Mouse (Mus musculus): ENCODE results near the gene Slc37a1.

DNA sequence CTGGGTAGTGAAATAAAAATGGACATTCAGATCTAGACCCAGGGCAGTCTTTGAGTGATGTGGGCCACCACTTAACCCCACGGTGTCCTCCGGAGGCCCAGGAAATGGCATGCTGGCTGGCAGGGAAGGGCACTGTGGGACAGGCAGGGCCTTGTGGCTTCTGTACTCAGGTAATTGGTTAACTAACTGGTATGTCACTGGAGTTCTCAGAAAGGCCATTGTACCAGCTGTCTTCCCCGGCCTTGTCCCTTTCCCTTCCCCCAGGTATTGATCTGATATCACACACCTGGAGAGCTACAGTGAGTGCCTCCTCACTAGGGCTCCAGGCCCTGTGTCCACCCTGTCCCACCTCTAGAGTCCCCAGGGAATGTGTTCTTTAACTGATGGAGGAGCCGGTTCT lies 36.8 kb downstream of the Slc37a1 start:
- TF ChIP-seq CTCF (IDR thresholded peaks at IDR 0.05; ENCODE audit: insufficient read depth, low read depth, low read length) (no peak), POLR2A (IDR thresholded peaks at IDR 0.05; ENCODE audit: insufficient read depth, low read depth, low read length) (no peak)
